Mouse (Mus musculus) limb, embryonic 12.5 days (tissue): ENCODE data around the gene Olfr974. TPM values are rescaled to one million over a fixed set of nuclear protein-coding genes. Genes with fewer than 3 reads are reported as not detected.

Experiments used
- polyA plus RNA-seq: library from polyadenylated mRNA; unstranded; fragments of >200 nt; fragmentation: Nextera tagmentation; extraction: Ambion mirVana; gene quantifications from 2 replicates; pipeline ENCODE4 v1.2.1, GENCODE M21; 2016

The Olfr974 gene
- polyA plus RNA-seq, 1 experiment from 2014 or later = not detected

Other genes with a start within 250 kb of the Olfr974 start
- not detected in 2 replicates for gene Olfr149, start 230.4 kb upstream of the Olfr974 start, polyA plus RNA-seq
- not detected in 2 replicates for gene Olfr965, start 226.1 kb upstream of the Olfr974 start, polyA plus RNA-seq
- not detected in 2 replicates for gene Olfr150, start 206.5 kb upstream of the Olfr974 start, polyA plus RNA-seq
- gene Olfr967, start 191.3 kb upstream of the Olfr974 start, polyA plus RNA-seq = not detected in 2 replicates
- gene Olfr968, start 154.2 kb upstream of the Olfr974 start, polyA plus RNA-seq = not detected in 2 replicates
- not detected in 2 replicates for gene Olfr969, start 146.6 kb upstream of the Olfr974 start, polyA plus RNA-seq
- gene Olfr970, start 128.6 kb upstream of the Olfr974 start, polyA plus RNA-seq = not detected in 2 replicates
- gene Olfr971, start 100.6 kb upstream of the Olfr974 start, polyA plus RNA-seq = not detected in 2 replicates
- not detected in 2 replicates for gene Olfr972, start 71.1 kb upstream of the Olfr974 start, polyA plus RNA-seq
- not detected in 2 replicates for gene Olfr229, start 30.2 kb upstream of the Olfr974 start, polyA plus RNA-seq
- gene Olfr975, start 14.5 kb downstream of the Olfr974 start, polyA plus RNA-seq = not detected in 2 replicates
- gene Olfr976, start 23.6 kb downstream of the Olfr974 start, polyA plus RNA-seq = not detected in 2 replicates
- not detected in 2 replicates for gene Olfr978, start 54.6 kb downstream of the Olfr974 start, polyA plus RNA-seq
- gene Olfr979, start 66.0 kb downstream of the Olfr974 start, polyA plus RNA-seq = not detected in 2 replicates
- not detected in 2 replicates for gene Olfr980, start 72.1 kb downstream of the Olfr974 start, polyA plus RNA-seq
- gene Olfr981, start 84.0 kb downstream of the Olfr974 start, polyA plus RNA-seq = not detected in 2 replicates
- gene Olfr982, start 136.3 kb downstream of the Olfr974 start, polyA plus RNA-seq = not detected in 2 replicates
- gene Olfr983, start 156.1 kb downstream of the Olfr974 start, polyA plus RNA-seq = not detected in 2 replicates
- gene Olfr984, start 176.7 kb downstream of the Olfr974 start, polyA plus RNA-seq = 0.04 TPM in 1 of 2 replicates, not detected in the other
- not detected in 2 replicates for gene Olfr985, start 192.7 kb downstream of the Olfr974 start, polyA plus RNA-seq
- gene Tmem225, start 210.6 kb downstream of the Olfr974 start, polyA plus RNA-seq = not detected in 2 replicates
- gene Olfr986, start 243.4 kb downstream of the Olfr974 start, polyA plus RNA-seq = not detected in 2 replicates